Mouse (Mus musculus) G1E (cell line): Measurements from ENCODE around the gene Caml. TPM values are rescaled to one million over a fixed set of nuclear protein-coding genes. Genes with fewer than 3 reads are reported as not detected.

Experiments
- ATAC-seq: 2 replicates; pipeline ENCODE4 v1.8.0; 2016; ENCODE audit warnings: mild to moderate bottlenecking; ENCODE audit not compliant: insufficient number of reproducible peaks, poor library complexity, low FRiP score, severe bottlenecking; ENCODE audit errors: extremely low read depth
- DNase-seq: peaks from one replicate; pipeline ENCODE4 v3.0.0; 2012; ENCODE audit warnings: low spot score
- H3K27me3 ChIP-seq: 2 replicates; pipeline ENCODE4 v1.6.1; 2012; ENCODE audit warnings: mild to moderate bottlenecking, low read length, inconsistent platforms; ENCODE audit not compliant: insufficient read depth
- H3K36me3 ChIP-seq: replicated peaks from 2 replicates; pipeline ENCODE3; 2012; ENCODE audit warnings: mild to moderate bottlenecking, inconsistent platforms
- H3K4me1 ChIP-seq: 2 replicates; pipeline ENCODE4 v1.6.1; 2012; ENCODE audit warnings: low read depth, low read length, inconsistent platforms, mixed read lengths; ENCODE audit not compliant: insufficient read depth
- H3K4me3 ChIP-seq: 2 replicates; pipeline ENCODE4 v1.5.1; 2012; ENCODE audit warnings: low read depth, mild to moderate bottlenecking, inconsistent platforms, low read length, moderate library complexity, mixed read lengths
- H3K9me3 ChIP-seq: replicated peaks from 2 replicates; pipeline ENCODE4 v1.6.1; 2012; ENCODE audit warnings: inconsistent platforms
- CTCF ChIP-seq: IDR thresholded peaks from 2 replicates; pipeline ENCODE4 v1.5.1; 2012; ENCODE audit warnings: low read depth, low read length, inconsistent platforms, mixed read lengths
- GATA1 ChIP-seq: IDR thresholded peaks from 2 replicates; pipeline ENCODE4 v1.6.1; 2012; ENCODE audit warnings: borderline replicate concordance, low read length, inconsistent platforms, mixed read lengths
- GATA2 ChIP-seq: IDR thresholded peaks from 2 replicates; pipeline ENCODE4 v1.6.1; 2012; ENCODE audit warnings: low read depth, low read length, inconsistent platforms, borderline replicate concordance
- POLR2AphosphoS5 ChIP-seq: IDR thresholded peaks from 2 replicates; pipeline ENCODE4 v1.6.1; 2012; ENCODE audit warnings: low read depth, low read length, inconsistent platforms; ENCODE audit not compliant: insufficient replicate concordance
- TAL1 ChIP-seq: conservative IDR thresholded peaks from 2 replicates; pipeline ENCODE4 v1.6.1; 2012; ENCODE audit warnings: low read depth, low read length, inconsistent platforms, mixed read lengths
- polyA plus RNA-seq: library from polyadenylated mRNA; stranded (reverse); fragments of >175 nt; gene quantifications from 2 replicates; pipeline ENCODE4 v1.2.3, GENCODE M21; 2012
- total RNA-seq, 2 experiments: library from RNA; stranded (forward) in 1 of 2; stranded (reverse) in 1 of 2; fragments of 200-1000 nt in 1 of 2; fragments of >200 nt in 1 of 2; fragmentation: Nextera tagmentation in 1 of 2; gene quantifications; 2 replicates each; pipeline ENCODE4 v1.2.3; 2014 to 2017

The Caml gene
- total and polyA plus RNA-seq, 3 experiments, result 24.5 to 37.2 (median 27.4) TPM

- Histone ChIP-seq H3K9me3 (peaks cover 6% of the 10 kb centered on the region), H3K4me1 (peaks cover 27% of the 10 kb centered on the region), H3K4me3 (no peak overlapping the region), H3K27me3 (peaks cover 4% of the 10 kb centered on the region), H3K36me3 (peaks cover 29% of the 10 kb centered on the region)
- no peak for DNase-seq
- no peak for ATAC-seq
- TF ChIP-seq TAL1 (no peak), CTCF (no peak), POLR2AphosphoS5 (no peak)
These were observed 30.8 kb upstream of the Caml start for GRCm38 (mm10) chr13:55591961-55592490.

GRCm38 (mm10) chr13:55592512-55593253 is 30.1 kb upstream of the Caml start:
- ATAC-seq (peak; percentile 96), DNase-seq (peak; percentile 93)
- Histone ChIP-seq H3K36me3 (peaks cover 34% of the 10 kb centered on the region), H3K27me3 (peaks cover 4% of the 10 kb centered on the region), H3K9me3 (peaks cover 6% of the 10 kb centered on the region), H3K4me3 (peak overlapping the region; percentile 93), H3K4me1 (peaks cover 30% of the 10 kb centered on the region)
- TF ChIP-seq POLR2AphosphoS5, result no peak
- no peak for TF ChIP-seq GATA1
- no peak for TF ChIP-seq TAL1
- TF ChIP-seq GATA2, result no peak
- no peak for TF ChIP-seq CTCF

- Histone ChIP-seq H3K9me3 (peaks cover 6% of the 10 kb centered on the region), H3K4me1 (peaks cover 30% of the 10 kb centered on the region), H3K4me3 (peak overlapping the region; percentile 93), H3K36me3 (peaks cover 40% of the 10 kb centered on the region), H3K27me3 (peaks cover 4% of the 10 kb centered on the region)
- 0 out of 2 replicates have a peak, but pooled peaks have one; percentile 10 for ATAC-seq
- peak; percentile 34 for DNase-seq
- TF ChIP-seq POLR2AphosphoS5 (no peak), TAL1 (no peak), GATA1 (no peak), GATA2 (no peak), CTCF (no peak)
These were observed 29.5 kb upstream of the Caml start for GRCm38 (mm10) chr13:55593254-55593747.

- peaks cover 43% of the 10 kb centered on the region for H3K36me3 ChIP-seq
- no peaks in the 10 kb centered on the region; the same call in 1 of the 2 replicates for H3K27me3 ChIP-seq
- no peak for ATAC-seq
- peaks cover 6% of the 10 kb centered on the region for H3K9me3 ChIP-seq
- no peak for DNase-seq
- peaks cover 40% of the 10 kb centered on the region for H3K4me1 ChIP-seq
- TF ChIP-seq POLR2AphosphoS5 (no peak), TAL1 (no peak), CTCF (no peak), GATA1 (no peak), GATA2 (no peak)
- no peak overlapping the region; the same call in 1 of the 2 replicates for H3K4me3 ChIP-seq
These were observed 27.4 kb upstream of the Caml start for GRCm38 (mm10) chr13:55595375-55595774.

GRCm38 (mm10) chr13:55596802-55597201 is 26.0 kb upstream of the Caml start:
- TF ChIP-seq GATA2, result no peak
- no peak for TF ChIP-seq CTCF
- TF ChIP-seq POLR2AphosphoS5, result no peak
- no peak for TF ChIP-seq TAL1
- no peak for TF ChIP-seq GATA1
- ATAC-seq, result no peak

More at GRCm38 (mm10) chr13:55596802-55597201, 26.0 kb upstream of the Caml start:
- peaks cover 43% of the 10 kb centered on the region for H3K36me3 ChIP-seq
- no peaks in the 10 kb centered on the region; the same call in 1 of the 2 replicates for H3K27me3 ChIP-seq
- no peak for DNase-seq
- H3K4me1 ChIP-seq, result peaks cover 49% of the 10 kb centered on the region
- H3K4me3 ChIP-seq, result no peak overlapping the region
- peaks cover 4% of the 10 kb centered on the region for H3K9me3 ChIP-seq
